Mouse (Mus musculus) liver, adult 2 months (tissue): ENCODE data around the gene Itpkc. TPM values are rescaled to one million over a fixed set of nuclear protein-coding genes. Genes with fewer than 3 reads are reported as not detected.

Source experiments
- DNase-seq: peaks from one replicate; pipeline ENCODE4 v3.0.0-alpha.2; 2011; ENCODE audit warnings: low read depth, low spot score; ENCODE audit errors: extremely low read depth
- H3K27ac ChIP-seq: fragments of 200-500 bp; replicated peaks from 2 replicates; pipeline ENCODE4 v1.5.1; 2012; ENCODE audit warnings: low read depth, mild to moderate bottlenecking, control low read depth, inconsistent platforms, low read length; ENCODE audit not compliant: insufficient read depth
- H3K27me3 ChIP-seq: fragments of 200-500 bp; 2 replicates; pipeline ENCODE4 v1.6.1; 2012; ENCODE audit warnings: mild to moderate bottlenecking, moderate library complexity, low read length, inconsistent platforms; ENCODE audit not compliant: control insufficient read depth, insufficient read depth
- H3K36me3 ChIP-seq: fragments of 200-500 bp; 2 replicates; pipeline ENCODE4 v1.6.1; 2012; ENCODE audit warnings: low read length, inconsistent platforms; ENCODE audit not compliant: control insufficient read depth, insufficient read depth
- H3K4me1 ChIP-seq: fragments of 200-500 bp; 2 replicates; pipeline ENCODE4 v1.6.1; 2011; ENCODE audit warnings: low read length; ENCODE audit not compliant: control insufficient read depth, insufficient read depth
- H3K4me3 ChIP-seq: fragments of 200-500 bp; 2 replicates; pipeline ENCODE4 v1.5.1; 2011; ENCODE audit warnings: low read depth, mild to moderate bottlenecking, control low read depth, low read length, moderate library complexity; ENCODE audit not compliant: insufficient read depth
- H3K79me2 ChIP-seq: fragments of 200-500 bp; 2 replicates; pipeline ENCODE4 v1.6.1; 2012; ENCODE audit warnings: inconsistent platforms, mild to moderate bottlenecking, low read length, moderate library complexity; ENCODE audit not compliant: control insufficient read depth, insufficient read depth
- H3K9ac ChIP-seq: fragments of 200-500 bp; 2 replicates; pipeline ENCODE4 v1.6.1; 2012; ENCODE audit warnings: low read depth, mild to moderate bottlenecking, control low read depth, inconsistent platforms, low read length
- CTCF ChIP-seq: fragments of 200-500 bp; IDR thresholded peaks from 2 replicates; pipeline ENCODE4 v1.5.1; 2011; ENCODE audit warnings: low read depth, low read length, control low read depth
- POLR2A ChIP-seq: fragments of 200-500 bp; IDR thresholded peaks from 2 replicates; pipeline ENCODE4 v1.6.1; 2011; ENCODE audit warnings: low read length, control low read depth; ENCODE audit not compliant: insufficient read depth; ENCODE audit errors: extremely low read depth
- WGBS: fragments of 180-500 bp; shearing (Covaris S2); methylation state at CpG from one replicate; pipeline ENCODE4 v1.1.7; 2018; 5-methylcytosine and 5-hydroxymethylcytosine counted together
- polyA plus RNA-seq: library from polyadenylated mRNA; depleted of rRNA; stranded (reverse); fragments of >200 nt; gene quantifications from 2 replicates; pipeline ENCODE4 v1.2.3, GENCODE M21; 2012
- total RNA-seq: library from RNA; depleted of rRNA; stranded (reverse); fragments of >200 nt; gene quantifications from 2 replicates; pipeline ENCODE4 v1.2.3, GENCODE M21; 2014

Itpkc gene
- total and polyA plus RNA-seq, 2 experiments = 3.5 to 5.8 TPM

DNA sequence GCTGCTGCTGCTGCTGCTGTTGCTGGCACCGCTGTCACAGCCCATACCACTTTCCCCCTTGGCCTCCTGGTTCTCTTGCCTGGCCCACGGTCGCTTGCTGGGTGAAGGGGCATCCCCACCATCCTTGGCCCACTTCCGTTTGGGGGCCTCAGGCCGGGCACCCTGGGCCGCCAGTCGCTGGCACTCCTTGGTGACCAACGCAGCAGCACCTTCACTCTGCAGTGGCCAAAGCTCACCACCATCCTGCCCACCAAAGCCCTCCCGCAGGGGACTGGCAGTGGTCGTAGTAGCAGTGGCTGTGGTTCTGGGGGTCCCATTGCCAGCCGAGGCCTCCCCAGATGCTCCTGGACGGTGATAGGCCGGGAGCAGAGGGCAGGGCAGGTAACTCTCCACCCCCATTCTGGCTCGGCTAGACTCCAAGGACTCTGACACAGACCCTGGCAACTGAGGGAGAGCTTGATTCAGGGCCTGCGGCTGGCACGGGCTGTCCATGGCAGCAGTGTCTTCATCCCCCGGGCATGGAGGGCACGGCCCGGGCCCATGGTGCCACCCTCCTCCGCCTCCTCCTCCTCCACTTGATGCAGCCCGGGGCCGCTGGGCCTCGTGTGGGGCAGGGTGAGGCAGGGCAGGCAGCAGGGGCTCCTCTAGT, 63.3 kb downstream of the Itpkc start:
- TF ChIP-seq CTCF = no peak
- peak; percentile 78 for TF ChIP-seq POLR2A
- Histone ChIP-seq H3K79me2 (peaks cover 4% of the 10 kb centered on the region; the same call in 1 of the 2 replicates), H3K4me1 (peaks cover 34% of the 10 kb centered on the region), H3K27ac (peak overlapping the region; percentile 93), H3K27me3 (no peaks in the 10 kb centered on the region), H3K36me3 (no peaks in the 10 kb centered on the region), H3K9ac (peak overlapping the region; percentile 88), H3K4me3 (peak overlapping the region; percentile 72)
- peak; percentile 85 for DNase-seq
- WGBS = 30% methylated on average over 23 of the region's 23 CpGs

GRCm38 (mm10) chr7:27164112-27164947, 64.1 kb downstream of the Itpkc start:
- TF ChIP-seq CTCF (no peak), POLR2A (0 out of 2 replicates have a peak, but pooled peaks have one; percentile 24)
- H3K27ac ChIP-seq = peak overlapping the region; percentile 93
- peak overlapping the region; percentile 72 for H3K4me3 ChIP-seq
- no peaks in the 10 kb centered on the region for H3K27me3 ChIP-seq
- 0 out of 2 replicates have a peak, but pooled peaks cover 2% of the 10 kb centered on the region for H3K36me3 ChIP-seq
- H3K9ac ChIP-seq = peak overlapping the region; percentile 88
- DNase-seq = peak; percentile 68
- peaks cover 4% of the 10 kb centered on the region; the same call in 1 of the 2 replicates for H3K79me2 ChIP-seq
- 53% methylated on average over 33 of the region's 33 CpGs for WGBS
- peaks cover 34% of the 10 kb centered on the region for H3K4me1 ChIP-seq

DNA sequence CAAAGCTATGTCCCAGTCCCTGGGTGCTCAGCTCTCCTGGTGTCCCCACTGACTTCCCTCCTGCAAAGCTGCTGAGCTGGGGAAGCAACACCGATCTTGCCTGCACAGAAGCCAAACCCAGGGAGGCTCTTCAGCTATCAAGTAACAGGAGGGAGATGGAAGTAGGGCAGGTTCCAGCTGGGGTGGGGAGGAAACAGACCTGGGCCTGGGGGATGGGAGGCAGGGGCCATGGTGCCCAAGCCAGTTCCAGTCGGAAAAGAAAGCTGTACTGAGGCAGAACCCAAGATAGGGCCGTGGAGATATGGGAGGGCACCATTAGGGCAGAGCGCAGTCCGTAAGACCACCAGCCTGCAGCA, 65.0 kb downstream of the Itpkc start:
- no peak for DNase-seq
- H3K27ac ChIP-seq = no peak overlapping the region
- H3K27me3 ChIP-seq = no peaks in the 10 kb centered on the region
- peaks cover 4% of the 10 kb centered on the region; the same call in 1 of the 2 replicates for H3K79me2 ChIP-seq
- H3K4me3 ChIP-seq = no peak overlapping the region
- H3K36me3 ChIP-seq = peaks cover 6% of the 10 kb centered on the region; the same call in 1 of the 2 replicates
- H3K9ac ChIP-seq = peak overlapping the region; percentile 6; the same call in 1 of the 2 replicates
- H3K4me1 ChIP-seq = peaks cover 34% of the 10 kb centered on the region
- 57% methylated on average over 5 of the region's 5 CpGs for WGBS
- no peak for TF ChIP-seq CTCF
- no peak for TF ChIP-seq POLR2A

- Histone ChIP-seq H3K9ac (peak overlapping the region; percentile 11; the same call in 1 of the 2 replicates), H3K4me1 (peaks cover 32% of the 10 kb centered on the region), H3K27me3 (no peaks in the 10 kb centered on the region), H3K4me3 (no peak overlapping the region), H3K79me2 (peaks cover 4% of the 10 kb centered on the region; the same call in 1 of the 2 replicates), H3K36me3 (peaks cover 10% of the 10 kb centered on the region; the same call in 1 of the 2 replicates), H3K27ac (no peak overlapping the region)
- no peak for TF ChIP-seq POLR2A
- TF ChIP-seq CTCF = no peak
- no peak for DNase-seq
- WGBS = 48% methylated on average over 5 of the region's 5 CpGs
Measured at GRCm38 (mm10) chr7:27162780-27163449, 65.5 kb downstream of the Itpkc start.

DNA sequence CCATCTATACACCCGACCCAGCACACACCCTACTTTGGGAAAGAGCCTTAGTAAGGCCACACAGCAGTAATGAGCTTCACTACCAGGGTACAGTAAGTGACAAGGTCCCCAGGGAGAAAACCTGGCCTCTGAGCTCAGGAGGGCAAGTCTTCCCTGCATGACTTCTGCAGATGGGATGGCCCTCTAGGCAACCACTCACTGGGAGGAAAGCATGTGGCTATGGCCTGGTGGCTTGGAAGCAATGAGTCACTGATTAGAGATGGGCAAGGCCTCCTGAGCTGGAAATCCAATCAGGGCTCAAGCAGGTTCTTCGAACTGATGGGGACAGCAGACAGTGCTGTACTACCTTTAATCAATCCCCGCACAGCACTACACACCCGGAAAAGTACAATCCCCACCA, 66.7 kb downstream of the Itpkc start:
- no peak overlapping the region for H3K9ac ChIP-seq

More for the DNA sequence above, 66.7 kb downstream of the Itpkc start:
- TF ChIP-seq POLR2A = no peak
- no peak for TF ChIP-seq CTCF
- no peak overlapping the region for H3K4me3 ChIP-seq
- DNase-seq = no peak
- no peaks in the 10 kb centered on the region for H3K27me3 ChIP-seq
- H3K4me1 ChIP-seq = peaks cover 26% of the 10 kb centered on the region
- peaks cover 4% of the 10 kb centered on the region; the same call in 1 of the 2 replicates for H3K79me2 ChIP-seq
- peaks cover 10% of the 10 kb centered on the region; the same call in 1 of the 2 replicates for H3K36me3 ChIP-seq
- WGBS = 66% methylated on average over 4 of the region's 4 CpGs
- H3K27ac ChIP-seq = no peak overlapping the region
